Mouse (Mus musculus): ENCODE data around the gene Gm20481.
A peak's percentile ranks its signal among the peaks of the same experiment; 100 is the strongest.
"Not testable (repeated sequence)": the region's sequence is repeated elsewhere in the genome, so short reads cannot be mapped to it uniquely, and the experiment has no call there.

The Gm20481 gene

DNA sequence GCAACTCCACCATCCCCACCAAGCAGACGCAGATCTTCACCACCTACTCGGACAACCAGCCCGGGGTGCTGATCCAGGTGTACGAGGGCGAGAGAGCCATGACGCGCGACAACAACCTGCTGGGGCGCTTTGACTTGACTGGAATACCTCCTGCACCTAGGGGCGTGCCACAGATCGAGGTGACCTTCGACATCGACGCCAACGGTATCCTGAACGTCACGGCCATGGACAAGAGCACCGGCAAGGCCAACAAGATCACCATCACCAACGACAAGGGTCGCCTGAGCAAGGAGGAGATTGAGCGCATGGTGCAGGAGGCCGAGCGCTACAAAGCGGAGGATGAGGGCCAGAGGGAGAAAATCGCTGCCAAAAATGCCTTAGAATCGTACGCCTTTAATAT lies 8.5 kb downstream of the Gm20481 start:
- no peak for DNase-seq

- DNase-seq: no peak
These were observed 9.9 kb downstream of the Gm20481 start for GRCm38 (mm10) chr17:34979631-34980030.

- DNase-seq: no peak
These were observed 10.9 kb downstream of the Gm20481 start for GRCm38 (mm10) chr17:34980655-34981054.

DNA sequence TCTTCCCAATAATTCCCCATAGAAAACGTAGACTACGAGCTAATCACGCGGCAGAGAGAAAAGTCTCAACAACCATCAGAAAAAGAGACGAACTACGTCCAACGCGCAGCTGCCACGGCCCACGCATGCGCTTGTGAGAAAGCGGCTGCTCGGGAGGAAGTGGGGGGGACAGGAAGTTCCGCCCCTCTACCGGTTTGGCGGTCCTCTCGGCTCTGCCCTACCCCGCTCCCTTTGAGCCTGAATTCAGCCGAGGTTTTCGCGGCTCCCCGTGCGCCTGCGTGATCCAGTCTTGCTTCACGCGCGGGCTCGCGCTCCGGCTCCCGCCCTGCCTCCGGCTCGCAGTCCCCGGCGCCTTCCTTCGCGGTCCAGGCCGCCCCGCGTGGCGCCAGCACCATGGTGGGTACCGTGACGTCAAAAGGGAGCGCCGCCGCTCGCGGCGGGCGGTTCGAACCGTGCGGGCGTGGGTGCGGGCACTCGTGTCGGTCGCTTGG lies 12.0 kb downstream of the Gm20481 start, which contains the start of gene Lsm2:
TSS of gene Lsm2 (plus strand) at position 173 of the 491 bp plus-strand sequence.
- DNase-seq: peak; percentile 92

DNA sequence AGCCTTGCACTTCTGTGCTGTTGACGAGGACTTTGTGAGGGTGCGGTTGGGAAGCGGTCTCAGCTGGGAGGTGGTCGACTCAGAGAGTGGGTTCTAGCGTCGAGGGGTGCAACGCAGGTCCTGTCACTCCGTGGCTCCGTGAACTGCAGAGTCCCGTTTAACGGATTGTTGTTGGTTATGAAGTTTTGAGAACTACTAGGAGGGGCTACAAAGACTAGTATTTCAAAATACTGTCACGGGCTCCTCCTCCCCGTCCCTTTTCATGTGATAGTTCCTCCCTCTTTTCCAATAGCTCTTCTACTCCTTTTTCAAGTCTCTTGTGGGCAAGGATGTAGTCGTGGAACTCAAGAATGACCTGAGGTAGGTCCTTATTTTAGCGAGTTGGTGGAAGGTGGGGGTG lies 12.6 kb downstream of the Gm20481 start:
- DNase-seq: no peak

GRCm38 (mm10) chr17:34984218-34984617 lies 14.5 kb downstream of the Gm20481 start:
- no peak for DNase-seq

DNA sequence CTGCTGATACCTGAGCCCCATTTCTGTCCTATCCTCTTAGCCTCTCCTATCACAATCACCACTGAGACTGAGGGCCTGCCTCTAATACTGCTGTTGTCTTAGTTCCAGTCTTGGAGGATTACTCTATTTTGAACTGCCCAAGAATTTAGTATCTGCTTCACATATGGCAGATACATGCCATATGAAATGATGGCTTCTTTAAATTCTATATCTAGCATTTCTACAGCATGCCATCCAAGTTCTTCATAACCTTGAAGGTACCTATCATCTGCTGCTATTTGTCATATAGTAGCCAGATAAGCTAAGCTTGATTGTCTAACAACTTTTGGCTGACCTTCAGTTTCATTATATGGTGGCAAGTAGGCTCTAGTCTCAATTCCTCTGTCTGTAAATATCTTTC lies 25.0 kb downstream of the Gm20481 start:
- DNase-seq: no peak

GRCm38 (mm10) chr17:34995192-34995591 lies 25.5 kb downstream of the Gm20481 start:
- DNase-seq: not testable (repeated sequence)

- DNase-seq: not testable (repeated sequence)
These were observed 26.2 kb downstream of the Gm20481 start for GRCm38 (mm10) chr17:34995927-34996326.

GRCm38 (mm10) chr17:34996411-34997141 lies 26.9 kb downstream of the Gm20481 start:
- DNase-seq: no peak

GRCm38 (mm10) chr17:34997142-34997483 lies 27.4 kb downstream of the Gm20481 start:
- DNase-seq: no peak

DNA sequence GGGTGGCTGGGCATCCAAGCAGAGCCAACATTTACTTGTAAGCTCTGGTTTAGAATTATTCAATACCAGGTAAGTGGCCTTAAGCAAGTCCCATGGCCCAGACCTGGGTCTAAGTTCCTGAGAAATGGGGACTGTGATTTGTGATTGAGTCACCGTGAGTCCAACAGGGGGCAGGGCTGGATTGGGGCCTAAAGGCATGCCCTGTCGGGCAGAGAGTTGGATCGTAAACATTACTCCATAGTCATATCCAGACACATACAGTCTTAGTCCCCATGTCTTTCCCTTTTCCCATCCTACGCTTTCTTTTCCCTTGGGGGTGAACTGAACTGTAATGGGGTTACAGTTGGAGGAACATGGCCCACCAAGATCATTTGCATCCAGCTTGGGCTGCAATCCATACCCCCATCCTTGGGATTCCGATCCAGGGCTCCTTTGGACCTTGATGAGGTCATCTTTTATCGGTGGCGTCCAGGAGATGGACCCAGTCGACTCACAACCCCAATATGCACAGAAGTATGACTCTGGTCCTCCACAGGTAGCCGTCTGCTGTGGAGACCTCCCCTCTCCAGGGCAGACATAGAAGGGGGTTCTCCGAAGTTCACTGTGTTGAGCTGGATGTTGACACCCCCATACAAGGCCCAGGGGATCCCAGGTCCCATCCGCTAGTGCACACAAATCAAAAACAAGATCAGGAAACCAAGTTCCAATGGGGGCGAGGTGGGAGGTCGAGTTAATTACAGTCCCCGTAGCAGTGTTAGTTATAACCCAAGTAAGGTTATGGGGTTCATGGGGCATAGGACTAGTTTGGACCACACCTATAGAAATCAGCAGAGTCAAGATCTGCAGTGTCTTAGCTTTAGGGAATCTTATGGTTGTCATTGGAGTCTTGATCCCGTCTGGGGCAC lies 29.1 kb downstream of the Gm20481 start:
- no peak for DNase-seq

DNA sequence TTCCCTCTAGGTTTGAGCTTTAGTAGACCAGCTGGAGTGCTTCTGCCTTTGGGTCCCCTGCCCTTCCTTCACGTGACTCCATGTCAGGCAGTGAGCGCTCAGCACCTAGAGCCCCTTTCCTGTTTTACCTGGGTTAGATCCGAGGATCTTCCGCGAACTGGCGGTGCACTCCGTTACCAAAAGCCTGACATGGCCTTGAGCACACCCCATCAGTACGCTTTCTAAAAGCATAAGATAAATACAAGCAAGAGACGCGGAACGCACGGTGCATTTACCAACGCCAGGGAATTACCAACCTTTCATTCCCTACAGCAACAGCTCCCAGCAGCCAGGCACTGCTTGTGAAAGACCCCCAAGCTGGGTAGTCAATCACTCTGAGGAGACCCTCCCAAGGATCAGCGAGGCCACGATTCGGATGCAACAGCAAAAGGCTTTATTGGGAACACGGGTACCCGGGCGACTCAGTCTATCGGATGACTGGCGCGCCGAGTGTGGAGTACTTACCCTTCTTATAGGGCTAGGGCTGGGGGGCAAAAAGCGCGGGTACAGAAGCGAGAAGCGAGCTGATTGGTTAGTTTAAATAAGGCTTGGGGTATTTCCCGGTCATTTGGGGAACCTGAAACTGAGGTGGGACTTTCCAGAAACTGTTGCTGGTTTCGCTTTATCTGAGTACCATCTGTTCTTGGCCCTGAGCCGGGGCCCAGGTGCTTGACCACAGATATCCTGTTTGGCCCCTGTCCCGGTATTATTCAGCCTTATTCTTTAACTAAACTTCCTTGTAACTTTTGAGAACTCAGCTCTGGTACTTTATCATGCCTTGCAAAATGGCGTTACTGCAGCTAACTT lies 30.4 kb downstream of the Gm20481 start:
- DNase-seq: not testable (repeated sequence)

DNA sequence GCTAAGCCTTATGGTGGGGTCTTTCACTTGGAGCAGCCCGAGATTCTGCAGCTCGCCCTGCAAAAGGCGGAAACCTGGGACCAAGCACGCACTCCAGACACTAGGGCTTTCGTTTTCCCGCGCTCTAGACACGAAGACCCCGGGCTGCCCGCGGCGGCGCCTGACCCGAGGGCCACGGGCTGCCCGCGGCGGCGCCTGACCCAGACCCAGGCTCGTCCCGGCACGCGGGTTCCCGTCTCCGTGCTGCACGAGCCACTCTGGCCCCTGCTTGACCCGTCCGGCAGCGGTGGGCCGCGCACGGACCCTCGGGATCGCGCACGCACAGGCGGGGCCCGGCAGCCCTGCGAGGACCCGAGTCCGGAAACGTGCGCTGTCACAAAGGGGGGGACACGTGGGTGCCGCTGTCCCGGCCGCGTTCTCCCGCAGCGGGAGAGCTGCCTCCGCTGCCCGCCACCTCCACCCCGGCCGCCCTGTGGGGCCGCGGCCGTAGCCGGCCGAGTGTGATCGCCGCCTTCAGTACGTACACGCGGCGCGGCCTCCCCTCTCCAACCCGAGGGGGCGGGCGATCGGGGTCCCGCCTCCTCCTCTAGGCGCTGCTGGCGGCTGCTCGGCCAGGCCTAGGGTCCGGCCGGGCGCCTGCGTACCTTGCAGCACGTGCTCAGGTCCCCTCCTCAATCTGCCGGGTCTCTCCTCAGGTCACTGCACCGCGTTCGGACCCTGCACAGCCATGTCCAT lies 31.2 kb downstream of the Gm20481 start, which contains the start of gene Vars:
TSS of gene Vars (plus strand) at position 271 of the 735 bp plus-strand sequence.
- peak; percentile 85 for DNase-seq

- DNase-seq: no peak
These were observed 31.9 kb downstream of the Gm20481 start for GRCm38 (mm10) chr17:35001452-35002152.

- DNase-seq: no peak
These were observed 32.6 kb downstream of the Gm20481 start for GRCm38 (mm10) chr17:35002153-35002865.

GRCm38 (mm10) chr17:35003022-35003838 lies 33.5 kb downstream of the Gm20481 start:
- DNase-seq: no peak

DNA sequence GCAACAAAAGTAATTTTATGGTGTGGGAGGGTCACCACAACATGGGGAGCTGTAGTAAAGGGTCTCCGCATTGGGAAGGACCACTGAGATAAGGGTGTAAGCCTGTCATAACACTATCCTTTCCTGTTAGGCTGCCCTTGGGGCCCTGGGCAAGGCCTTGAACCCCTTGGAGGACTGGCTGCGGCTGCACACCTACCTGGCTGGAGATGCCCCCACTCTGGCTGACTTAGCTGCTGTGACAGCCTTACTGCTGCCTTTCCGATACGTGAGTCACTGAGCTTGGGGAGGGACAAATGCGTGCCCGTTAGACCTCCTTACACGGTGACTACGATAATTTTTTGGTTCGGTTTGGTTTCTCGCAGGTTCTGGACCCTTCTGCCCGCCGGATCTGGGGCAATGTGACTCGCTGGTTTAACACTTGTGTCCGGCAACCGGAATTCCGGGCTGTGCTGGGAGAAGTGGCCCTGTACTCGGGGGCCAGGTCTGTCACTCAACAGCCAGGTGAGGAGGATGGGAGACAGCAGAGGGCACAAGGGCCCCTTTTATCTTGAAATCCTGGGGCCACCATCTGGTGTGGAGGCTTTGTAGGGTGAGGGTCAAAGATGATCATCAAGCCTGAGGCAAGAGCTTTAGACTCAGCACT lies 34.5 kb downstream of the Gm20481 start:
- DNase-seq: no peak

- DNase-seq: no peak
These were observed 35.4 kb downstream of the Gm20481 start for GRCm38 (mm10) chr17:35005158-35005557.

Measured in cerebellum, adult 11-12 months (tissue).